Mouse (Mus musculus) pancreas, adult 10 weeks (tissue): Measurements from ENCODE around the gene Irf2bp2. TPM values are rescaled to one million over a fixed set of nuclear protein-coding genes. Genes with fewer than 3 reads are reported as not detected.

Source experiments
- polyA plus RNA-seq: library from polyadenylated mRNA; stranded (reverse); fragments of 350-450 nt; fragmentation: Illumina TruSeq; extraction: RNeasy Lipid Tissue Mini Kit (QIAGEN cat#74804); gene quantifications from one replicate; pipeline ENCODE4 v1.2.3, GENCODE M21; 2015; ENCODE audit warnings: low read depth, low replicate concordance; ENCODE audit not compliant: insufficient read depth

Gene Irf2bp2
- polyA plus RNA-seq = 17.0 TPM

DNA sequence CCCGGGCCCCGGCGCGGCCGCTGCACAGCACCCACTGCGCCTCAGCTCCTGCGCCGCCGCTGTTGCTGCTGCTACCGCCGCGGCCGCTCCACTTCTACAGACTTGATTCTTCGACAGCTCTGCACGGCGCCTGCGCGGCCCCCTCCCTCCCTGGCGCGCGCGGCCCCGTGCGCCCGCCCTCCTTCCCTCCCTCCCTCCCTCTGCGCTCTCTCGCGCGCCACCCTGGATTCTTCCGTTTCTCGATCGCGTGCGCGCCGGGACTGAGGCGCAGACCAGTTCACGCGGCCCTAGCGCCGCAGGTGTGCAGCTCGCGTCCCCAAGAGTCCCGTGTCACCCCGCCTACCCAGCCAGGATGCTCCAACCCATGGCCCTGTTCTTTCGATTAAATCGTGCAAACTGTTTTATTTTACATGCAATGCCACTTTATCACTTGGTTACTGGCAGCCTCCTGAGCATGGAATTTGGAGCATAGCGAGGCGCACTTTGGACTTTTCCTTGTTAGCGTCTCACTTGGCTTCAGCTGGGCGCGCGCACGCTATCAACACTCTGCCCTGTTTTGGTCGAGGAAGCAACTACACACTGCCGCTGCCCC lies at the start of gene Irf2bp2:
TSS of gene Irf2bp2 (minus strand) at position 98 of the 592 bp plus-strand sequence.

Other genes starting within 250 kb of the Irf2bp2 start
- gene Coa6, start 171.5 kb downstream of the Irf2bp2 start, polyA plus RNA-seq = 8.0 TPM
- 1.2 TPM for gene Tarbp1, start 118.9 kb downstream of the Irf2bp2 start, polyA plus RNA-seq